8 mouse cellular contexts compared by ENCODE assay signal in the genomic region with DNA sequence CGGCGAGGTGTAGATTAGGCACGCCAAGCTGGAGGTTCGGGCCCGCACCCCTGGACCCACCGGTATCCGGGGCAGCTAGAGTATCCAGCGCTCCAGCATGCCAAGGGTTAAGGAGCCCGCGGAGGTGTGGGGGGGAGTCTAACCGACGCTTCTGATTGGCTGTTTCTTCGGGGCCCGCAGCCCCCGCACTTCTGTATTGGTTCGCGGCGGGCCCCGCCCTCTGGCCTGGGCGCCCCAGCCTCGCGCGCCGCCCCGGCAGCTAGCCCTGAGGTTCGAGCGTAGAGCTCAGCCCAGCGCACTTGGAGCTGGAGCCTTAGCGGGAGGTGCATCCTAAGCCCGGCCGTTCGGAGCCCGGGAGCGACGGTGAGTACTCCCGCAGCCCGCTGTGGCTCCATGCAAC. TPM values are rescaled to one million over a fixed set of nuclear protein-coding genes. Genes with fewer than 3 reads are reported as not detected.
DNase-seq lines count a peak whose midpoint lies in the region; ATAC-seq and TF ChIP-seq lines count a peak whose summit lies in the region.

A gene (plus strand): TSS at position 219 of the 400 bp plus-strand sequence.

- H3K4me1 ChIP-seq in lung, adult 2 months (ENCODE audit: control insufficient read depth, insufficient read depth, low read length), result peaks cover 16% of the 10 kb centered on the region

- peak within 1 kb of the TSS; percentile 89 for H3K4me3 ChIP-seq in layer of hippocampus, adult 2 months
- peak within 1 kb of the TSS; percentile 75 for H3K4me3 ChIP-seq in lung, adult 2 months (replicated peaks; ENCODE audit: extremely low read depth, low read depth, low read length)

- no peak for TF ChIP-seq CTCF in layer of hippocampus, adult 2 months (conservative IDR thresholded peaks at IDR 0.05)
- no peak for TF ChIP-seq CTCF in lung, adult 2 months (IDR thresholded peaks at IDR 0.05; ENCODE audit: insufficient read depth, low read length)

- peak; percentile 95 for TF ChIP-seq POLR2A in lung, adult 2 months (IDR thresholded peaks at IDR 0.05; ENCODE audit: borderline replicate concordance, extremely low read depth, low read depth, low read length)

- peak; percentile 62 for ATAC-seq in neutrophil, adult 5-6 weeks (ENCODE audit: extremely low read depth, insufficient number of reproducible peaks, low FRiP score, poor library complexity, severe bottlenecking)

- peak; percentile 88 for DNase-seq in MEL-GATA-1-ER (ENCODE audit: extremely low read depth, low read depth)
- DNase-seq in cerebellum, adult 8-10 months, result peak; percentile 91
- peak; percentile 90 for DNase-seq in forelimb bud, embryonic 11.5 days (ENCODE audit: low read depth, low spot score)
- peak; percentile 91 for DNase-seq in heart, postnatal 4 days
- DNase-seq in layer of hippocampus, adult 2 months (ENCODE audit: low spot score in 2 of 2), result peak; percentile 88 to 91
- DNase-seq in lung, adult 2 months, result peak; percentile 90
- peak; percentile 85 for DNase-seq in testis, postnatal 14 days (ENCODE audit: low spot score)

- under 1% methylated on average over 37 of the region's 37 CpGs for WGBS in lung, adult 2 months

- peak within 1 kb of the TSS; percentile 89 for H3K27ac ChIP-seq in layer of hippocampus, adult 2 months

RNA-seq across cellular contexts. Expression of the gene that starts here (rescaled TPM):
- total RNA-seq in heart, postnatal 4 days (2021), result 100 to 1,000 TPM; 119 to 133 TPM
- 10 to 100 TPM; 47.5 to 58.0 TPM for total RNA-seq in layer of hippocampus, adult 2 months (2021)
- polyA plus RNA-seq in lung, adult 2 months (2012; rRNA removed), result 111 and 113 TPM in 2 replicates
- total RNA-seq in neutrophil, adult 5-6 weeks (2017), result 5.7 and 5.9 TPM in 2 replicates

Comparison
In these comparisons a context has a peak if more than half of its experiments do, and no peak if none do; other contexts are left out.
1. Peak in every context shown above with its lines: DNase-seq, ATAC-seq, H3K4me3 ChIP-seq and H3K27ac ChIP-seq.